Mouse (Mus musculus) liver, embryonic 11.5 days (tissue): Measurements from ENCODE around the gene Slc4a1. TPM values are rescaled to one million over a fixed set of nuclear protein-coding genes. Genes with fewer than 3 reads are reported as not detected.

ENCODE experiments used
- ATAC-seq: fragments of 200-750 bp; cut with Nextera tagmentation; replicated peaks from 2 replicates; pipeline ENCODE4 v1.8.0; 2017; ENCODE audit warnings: moderate number of reproducible peaks, mild to moderate bottlenecking, moderate TSS enrichment, moderate library complexity; ENCODE audit not compliant: low FRiP score
- DNase-seq: peaks from one replicate; pipeline ENCODE4 v3.0.0-alpha.2; 2017; ENCODE audit warnings: low spot score
- H3K27ac ChIP-seq: fragments of 300-500 bp; sonication (generic); 2 replicates; pipeline ENCODE4 v1.5.1; 2014; ENCODE audit warnings: mild to moderate bottlenecking, low read depth, low read length, control low read depth
- H3K27me3 ChIP-seq: fragments of 300-500 bp; sonication (generic); replicated peaks from 2 replicates; pipeline ENCODE4 v1.6.1; 2014; ENCODE audit warnings: low read length, mixed read lengths; ENCODE audit not compliant: control insufficient read depth, insufficient read depth
- H3K36me3 ChIP-seq: fragments of 300-500 bp; sonication (generic); 2 replicates; pipeline ENCODE4 v1.6.1; 2014; ENCODE audit warnings: mild to moderate bottlenecking, low read length, moderate library complexity, mixed read lengths; ENCODE audit not compliant: control insufficient read depth, insufficient read depth
- H3K4me1 ChIP-seq: fragments of 300-500 bp; sonication (generic); replicated peaks from 2 replicates; pipeline ENCODE4 v1.6.1; 2014; ENCODE audit warnings: low read length, mixed read lengths; ENCODE audit not compliant: control insufficient read depth, insufficient read depth
- H3K4me2 ChIP-seq: fragments of 300-500 bp; sonication (generic); 2 replicates; pipeline ENCODE4 v1.6.1; 2014; ENCODE audit warnings: mild to moderate bottlenecking, control low read depth, moderate library complexity
- H3K4me3 ChIP-seq: fragments of 300-500 bp; sonication (generic); 2 replicates; pipeline ENCODE4 v1.5.1; 2014; ENCODE audit warnings: low read depth, low read length, control low read depth
- H3K9ac ChIP-seq: fragments of 300-500 bp; sonication (generic); 2 replicates; pipeline ENCODE4 v1.6.1; 2014; ENCODE audit warnings: low read depth, low read length, control low read depth
- H3K9me3 ChIP-seq: fragments of 300-500 bp; sonication (generic); 2 replicates; pipeline ENCODE4 v1.6.1; 2016; ENCODE audit warnings: low read length, inconsistent platforms, mixed read lengths; ENCODE audit not compliant: control insufficient read depth
- WGBS: fragments of 180-500 bp; shearing (Covaris S2); extraction: QIAGEN DNeasy Blood & Tissue Kit; methylation state at CpG from one replicate; pipeline ENCODE4 v1.1.7; 2014; 5-methylcytosine and 5-hydroxymethylcytosine counted together
- polyA plus RNA-seq: library from polyadenylated mRNA; unstranded; fragments of >200 nt; fragmentation: Nextera tagmentation; extraction: Ambion mirVana; gene quantifications from 2 replicates; pipeline ENCODE4 v1.2.1, GENCODE M21; 2014

Gene Slc4a1
- polyA plus RNA-seq, 1 experiment from 2014 or later: 191 TPM

DNA sequence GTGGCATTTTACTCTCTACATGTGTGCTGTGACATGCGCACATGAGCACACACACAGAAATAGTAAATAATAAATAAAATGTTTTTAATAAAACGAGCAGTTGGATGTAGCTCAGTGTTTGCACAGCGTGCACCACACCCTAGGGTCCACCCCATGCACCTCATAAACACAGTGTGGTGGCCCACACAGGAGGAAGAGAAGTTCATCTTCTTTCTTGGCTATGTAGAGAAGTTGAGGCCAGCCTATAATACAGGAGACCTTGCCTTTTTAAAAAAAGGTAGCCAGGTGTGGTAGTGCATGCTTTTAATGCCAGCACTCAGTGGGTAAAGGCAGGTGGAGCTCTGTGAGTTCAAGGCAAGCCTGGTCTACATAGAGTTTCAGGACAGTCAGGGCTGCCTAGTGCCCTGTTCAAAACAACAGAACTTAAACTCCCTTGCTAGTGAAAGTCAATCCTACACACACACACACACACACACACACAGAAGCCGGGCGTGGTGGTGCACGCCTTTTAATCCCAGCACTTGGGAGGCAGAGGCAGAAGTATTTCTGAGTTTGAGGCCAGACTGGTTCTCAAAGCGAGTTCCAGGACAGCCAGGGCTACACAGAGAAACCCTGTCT lies 8.2 kb upstream of the Slc4a1 start:
- Histone ChIP-seq H3K27ac (peak overlapping the region; percentile 99), H3K36me3 (no peaks in the 10 kb centered on the region), H3K4me2 (peak overlapping the region; percentile 51), H3K27me3 (peaks cover 24% of the 10 kb centered on the region), H3K4me3 (no peak overlapping the region), H3K9ac (peak overlapping the region; percentile 62), H3K9me3 (no peaks in the 10 kb centered on the region), H3K4me1 (peaks cover 38% of the 10 kb centered on the region)
- 66% methylated on average over 7 of the region's 7 CpGs for WGBS
- DNase-seq: no peak
- no peak for ATAC-seq

DNA sequence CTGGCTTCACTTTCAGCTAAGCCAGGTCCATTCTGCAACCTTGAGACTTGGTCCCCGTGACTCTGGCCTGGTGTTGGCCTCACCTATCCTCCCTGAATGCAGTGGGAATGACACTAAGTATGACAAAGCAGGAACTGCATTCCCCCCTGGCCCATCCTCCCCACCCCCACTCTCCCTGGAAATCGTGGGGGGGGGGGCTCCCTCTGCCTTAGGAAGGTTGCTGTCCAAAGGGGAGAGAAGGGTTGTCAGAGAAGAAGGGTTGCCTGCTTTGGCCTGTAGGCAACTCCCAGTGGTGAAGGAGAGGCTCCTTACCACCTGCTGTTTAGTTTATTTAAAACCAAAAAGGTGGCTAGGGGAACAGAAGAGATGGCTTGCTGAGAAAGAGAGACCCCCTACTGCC lies 7.6 kb upstream of the Slc4a1 start:
- Histone ChIP-seq H3K27me3 (peaks cover 24% of the 10 kb centered on the region), H3K4me2 (peak overlapping the region; percentile 51), H3K9ac (peak overlapping the region; percentile 62), H3K4me1 (peaks cover 38% of the 10 kb centered on the region), H3K36me3 (no peaks in the 10 kb centered on the region), H3K9me3 (no peaks in the 10 kb centered on the region), H3K27ac (peak overlapping the region; percentile 99), H3K4me3 (peak overlapping the region; percentile 26)
- DNase-seq: no peak
- 33% methylated on average over 2 of the region's 2 CpGs for WGBS
- no peak for ATAC-seq

DNA sequence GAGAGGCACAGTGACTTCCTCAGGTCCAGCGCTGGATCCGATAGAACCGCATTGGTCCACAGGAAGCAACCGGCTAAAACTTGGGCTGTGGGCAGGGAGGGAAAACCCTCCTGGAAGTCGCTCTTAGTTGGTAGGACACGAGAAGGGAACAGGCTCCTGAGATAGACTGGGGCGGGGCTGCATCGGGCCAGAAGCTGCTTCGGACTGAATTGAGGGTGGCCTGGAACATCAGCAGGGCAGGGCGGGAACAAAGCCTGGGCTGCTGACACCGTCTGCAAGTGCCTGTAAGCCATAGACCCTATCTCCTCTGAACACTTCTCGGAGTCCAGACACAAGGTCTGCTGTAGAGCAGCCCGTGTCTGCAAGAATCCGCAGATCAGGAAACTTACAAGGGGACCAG lies 6.9 kb upstream of the Slc4a1 start:
- peak; percentile 32 for DNase-seq

DNA sequence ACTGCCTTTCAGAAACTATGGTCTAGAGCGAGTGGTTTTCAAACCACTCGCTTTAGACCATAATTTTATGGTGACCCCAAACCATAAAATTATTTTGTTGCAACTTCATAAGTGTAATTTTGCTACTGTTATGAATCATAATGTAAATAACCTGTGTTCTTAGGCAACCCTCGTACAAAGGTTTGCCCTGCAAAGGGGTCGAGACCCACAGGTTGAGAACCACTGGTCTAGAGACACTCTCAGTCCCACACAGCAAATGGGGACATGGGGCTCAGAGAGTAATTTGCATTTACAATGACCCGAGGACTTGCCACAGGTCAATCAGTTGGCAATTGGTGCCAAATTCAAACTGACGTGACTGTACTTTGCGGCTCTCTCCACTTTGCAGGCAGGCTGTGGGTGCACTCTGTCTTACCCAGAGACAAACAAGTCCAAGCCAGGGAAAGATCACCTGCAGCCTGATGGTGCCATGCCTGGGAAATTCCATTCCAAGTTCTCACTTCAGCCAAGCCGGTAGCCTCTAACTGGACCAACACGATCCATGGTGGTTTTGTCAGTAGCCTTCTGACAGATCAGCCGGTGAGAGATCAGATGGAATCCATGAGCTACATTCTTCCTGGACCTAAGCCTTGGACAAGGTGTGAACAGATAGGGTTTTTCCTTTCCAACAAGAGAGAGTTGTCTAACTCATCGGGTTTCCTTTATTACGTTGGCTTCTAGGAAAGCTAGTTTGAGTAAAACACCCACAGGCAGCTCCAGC lies 6.1 kb upstream of the Slc4a1 start:
- no peak for ATAC-seq
- 76% methylated on average over 12 of the region's 12 CpGs for WGBS
- Histone ChIP-seq H3K9ac (peak overlapping the region; percentile 62), H3K36me3 (no peaks in the 10 kb centered on the region), H3K9me3 (no peaks in the 10 kb centered on the region), H3K4me1 (peaks cover 46% of the 10 kb centered on the region), H3K4me3 (no peak overlapping the region), H3K4me2 (peak overlapping the region; percentile 51; the same call in 1 of the 2 replicates), H3K27ac (peak overlapping the region; percentile 99), H3K27me3 (peaks cover 24% of the 10 kb centered on the region)
- DNase-seq: no peak

More for the DNA sequence above, 6.9 kb upstream of the Slc4a1 start:
- WGBS: 31% methylated on average over 14 of the region's 14 CpGs
- peak overlapping the region; percentile 62 for H3K9ac ChIP-seq
- peaks cover 45% of the 10 kb centered on the region for H3K4me1 ChIP-seq
- H3K9me3 ChIP-seq: no peaks in the 10 kb centered on the region
- H3K4me2 ChIP-seq: peak overlapping the region; percentile 51
- H3K27ac ChIP-seq: peak overlapping the region; percentile 99
- peak; percentile 46 for ATAC-seq
- peaks cover 24% of the 10 kb centered on the region for H3K27me3 ChIP-seq
- no peaks in the 10 kb centered on the region for H3K36me3 ChIP-seq
- H3K4me3 ChIP-seq: peak overlapping the region; percentile 26

DNA sequence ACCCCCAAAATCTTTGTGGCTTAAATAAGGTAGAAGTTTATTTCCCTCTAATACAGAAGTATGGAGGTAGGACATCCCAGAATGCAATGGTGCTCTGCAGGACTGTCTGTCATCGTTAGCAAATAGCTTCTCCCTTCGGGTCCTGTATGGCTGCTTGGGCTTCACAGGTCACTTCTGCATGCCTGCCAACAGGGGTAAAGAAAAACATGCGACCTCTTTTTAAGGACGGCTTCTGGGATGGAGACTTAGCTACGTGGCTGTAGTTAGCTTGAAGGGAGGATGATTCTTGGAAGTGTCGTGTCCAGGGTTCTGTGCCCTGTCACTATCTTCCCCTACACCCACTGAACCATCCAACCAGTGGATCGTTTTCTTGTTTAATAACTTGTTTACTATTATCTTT lies 4.3 kb upstream of the Slc4a1 start:
- H3K9ac ChIP-seq: no peak overlapping the region
- H3K36me3 ChIP-seq: no peaks in the 10 kb centered on the region
- H3K4me3 ChIP-seq: no peak overlapping the region
- WGBS: 49% methylated on average over 7 of the region's 7 CpGs
- peaks cover 43% of the 10 kb centered on the region for H3K4me1 ChIP-seq
- no peaks in the 10 kb centered on the region for H3K9me3 ChIP-seq
- no peak overlapping the region for H3K4me2 ChIP-seq
- H3K27me3 ChIP-seq: peaks cover 31% of the 10 kb centered on the region
- H3K27ac ChIP-seq: no peak overlapping the region
- ATAC-seq: no peak
- DNase-seq: no peak

DNA sequence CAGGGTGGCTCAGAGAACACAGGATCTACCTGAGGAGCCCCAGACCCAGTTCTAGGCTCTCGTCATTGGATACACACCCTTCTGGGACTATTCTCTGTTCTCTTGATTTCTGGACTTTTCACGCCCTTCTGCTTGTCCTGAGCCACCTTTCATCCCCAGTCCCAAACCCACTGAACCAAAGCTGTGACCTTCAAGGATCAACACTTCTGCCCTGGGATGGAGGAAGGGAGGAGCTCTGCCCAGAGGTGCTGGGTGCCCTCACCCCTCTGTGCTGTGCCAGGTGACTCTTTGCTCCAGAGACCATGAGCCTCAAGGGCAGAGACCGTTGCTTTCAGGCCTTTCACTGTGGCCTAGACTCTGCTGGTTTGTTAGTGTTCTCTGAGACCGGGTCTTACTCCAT lies 3.3 kb upstream of the Slc4a1 start:
- H3K27ac ChIP-seq: peak overlapping the region; percentile 52; the same call in 1 of the 2 replicates
- 77% methylated on average over 4 of the region's 4 CpGs for WGBS
- no peaks in the 10 kb centered on the region for H3K9me3 ChIP-seq
- H3K4me3 ChIP-seq: no peak overlapping the region
- H3K4me2 ChIP-seq: no peak overlapping the region
- ATAC-seq: no peak
- DNase-seq: no peak
- H3K9ac ChIP-seq: peak overlapping the region; percentile 25; the same call in 1 of the 2 replicates
- H3K36me3 ChIP-seq: no peaks in the 10 kb centered on the region
- H3K27me3 ChIP-seq: peaks cover 28% of the 10 kb centered on the region
- peaks cover 40% of the 10 kb centered on the region for H3K4me1 ChIP-seq

DNA sequence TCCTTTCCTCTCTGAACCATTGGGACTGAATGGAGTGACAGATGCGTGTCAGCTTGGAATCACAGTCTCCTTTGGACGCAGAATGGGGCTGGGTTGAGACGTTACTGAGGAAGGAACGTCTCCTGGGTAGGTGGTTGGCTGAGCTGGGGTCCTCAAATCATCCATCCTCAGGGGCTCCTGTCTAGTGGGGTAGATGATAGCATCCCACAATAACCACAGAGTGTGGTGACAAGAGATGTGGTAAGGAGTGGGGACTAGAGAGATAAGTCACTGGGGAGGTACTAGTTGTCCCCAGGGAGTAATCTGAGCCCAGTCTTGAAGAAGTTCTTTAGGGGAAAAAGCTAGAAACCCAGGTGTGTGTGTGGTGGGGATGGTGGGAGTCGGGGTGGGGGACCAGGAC lies 2.3 kb upstream of the Slc4a1 start:
- Histone ChIP-seq H3K36me3 (no peaks in the 10 kb centered on the region), H3K27ac (no peak overlapping the region), H3K4me1 (peaks cover 34% of the 10 kb centered on the region), H3K9ac (peak overlapping the region; percentile 37; the same call in 1 of the 2 replicates), H3K4me2 (peak overlapping the region; percentile 7), H3K4me3 (no peak overlapping the region), H3K9me3 (no peaks in the 10 kb centered on the region), H3K27me3 (peaks cover 24% of the 10 kb centered on the region)
- ATAC-seq: 0 out of 2 replicates have a peak, but pooled peaks have one; percentile 4
- DNase-seq: no peak
- WGBS: 40% methylated on average over 5 of the region's 5 CpGs

DNA sequence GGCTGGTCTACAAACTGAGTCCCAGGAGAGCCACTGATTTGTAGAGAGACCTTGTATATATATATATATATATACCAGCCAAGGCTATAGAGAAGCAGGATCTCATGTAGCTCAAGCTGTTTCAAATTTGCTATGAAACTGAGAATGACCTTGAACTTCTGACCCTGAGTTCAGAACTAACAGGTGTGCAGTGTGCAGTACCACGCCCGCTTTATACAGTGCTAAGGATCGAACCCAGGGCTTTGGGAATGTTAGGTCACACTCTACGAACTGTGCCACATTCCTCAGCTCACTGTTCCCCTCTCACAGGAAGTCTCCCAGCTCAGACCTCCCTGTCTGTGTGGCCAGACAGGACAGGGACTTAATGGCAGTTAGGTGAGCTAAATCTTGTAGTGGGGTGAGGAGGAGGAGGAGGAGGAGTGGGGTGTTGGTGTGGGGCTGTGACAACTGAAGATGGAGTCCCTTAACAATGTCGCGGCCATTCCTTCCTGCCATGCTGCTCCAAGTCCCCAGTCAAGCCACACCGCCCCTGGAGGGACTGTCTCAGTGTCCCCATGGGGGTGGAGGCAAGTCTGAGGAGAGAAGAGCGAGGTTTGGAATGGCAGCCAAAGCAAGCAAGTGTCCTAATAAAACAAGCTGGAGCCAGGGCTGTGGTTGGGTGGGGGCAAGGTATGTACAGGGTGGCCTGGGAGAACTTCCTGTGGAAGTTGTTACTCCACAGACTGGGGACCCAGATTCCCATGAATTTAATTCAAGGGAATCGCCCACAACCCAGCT lies 1.7 kb upstream of the Slc4a1 start:
- peaks cover 17% of the 10 kb centered on the region for H3K27me3 ChIP-seq
- H3K9ac ChIP-seq: peak overlapping the region; percentile 36; the same call in 1 of the 2 replicates
- ATAC-seq: no peak
- H3K27ac ChIP-seq: no peak overlapping the region
- DNase-seq: no peak
- no peak overlapping the region for H3K4me3 ChIP-seq
- no peaks in the 10 kb centered on the region for H3K36me3 ChIP-seq
- 65% methylated on average over 9 of the region's 9 CpGs for WGBS
- peak overlapping the region; percentile 7 for H3K4me2 ChIP-seq
- H3K4me1 ChIP-seq: peaks cover 32% of the 10 kb centered on the region
- H3K9me3 ChIP-seq: no peaks in the 10 kb centered on the region
